Mouse (Mus musculus) MEL (cell line): ENCODE measurements around the gene Plin4. TPM values are rescaled to one million over a fixed set of nuclear protein-coding genes. Genes with fewer than 3 reads are reported as not detected.

Experiments
- DNase-seq: peaks from one replicate; pipeline ENCODE4 v3.0.0; 2011; ENCODE audit warnings: low read depth, low spot score
- H3K27ac ChIP-seq: 2 replicates; pipeline ENCODE4 v1.5.1; 2012; ENCODE audit warnings: low read depth, mild to moderate bottlenecking, control low read depth, low read length, moderate library complexity; ENCODE audit not compliant: control insufficient read depth
- H3K27me3 ChIP-seq, 2 experiments: fragments of 150-350 bp in 1 of 2; sonication (generic) in 1 of 2; 2 replicates each; pipeline ENCODE4 v1.6.1; 2012; ENCODE audit warnings: low read length in 2 of 2, mild to moderate bottlenecking in 2 of 2, improper control_type of control experiment in 1 of 2, moderate library complexity in 1 of 2; ENCODE audit not compliant: insufficient read depth in 2 of 2, control insufficient read depth in 1 of 2
- H3K36me3 ChIP-seq, 2 experiments: 2 replicates each; pipeline ENCODE4 v1.6.1; 2012 to 2014; ENCODE audit warnings: low read length in 2 of 2, improper control_type of control experiment in 1 of 2, inconsistent platforms in 1 of 2, mild to moderate bottlenecking in 1 of 2; ENCODE audit not compliant: insufficient read depth in 2 of 2, control insufficient read depth in 1 of 2
- H3K4me1 ChIP-seq, 2 experiments: fragments of 150-350 bp in 1 of 2; sonication (generic) in 1 of 2; 2 replicates each; pipeline ENCODE4 v1.6.1; 2012; ENCODE audit warnings: low read length in 2 of 2, improper control_type of control experiment in 1 of 2, mild to moderate bottlenecking in 1 of 2; ENCODE audit not compliant: insufficient read depth in 2 of 2, control insufficient read depth in 1 of 2
- H3K4me3 ChIP-seq, 2 experiments: fragments of 150-350 bp in 1 of 2; sonication (generic) in 1 of 2; 2 replicates each; pipeline ENCODE4 v1.5.1; 2012; ENCODE audit warnings: low read depth in 2 of 2, low read length in 2 of 2, mild to moderate bottlenecking in 2 of 2, moderate library complexity in 2 of 2, control low read depth in 1 of 2, improper control_type of control experiment in 1 of 2; ENCODE audit not compliant: control insufficient read depth in 1 of 2, insufficient read depth in 1 of 2
- H3K79me2 ChIP-seq: 2 replicates; pipeline ENCODE4 v1.6.1; 2012; ENCODE audit warnings: mild to moderate bottlenecking, low read length, moderate library complexity; ENCODE audit not compliant: control insufficient read depth, poor library complexity, insufficient read depth
- H3K9ac ChIP-seq: 2 replicates; pipeline ENCODE4 v1.6.1; 2012; ENCODE audit warnings: low read depth, mild to moderate bottlenecking, control low read depth, low read length, moderate library complexity; ENCODE audit not compliant: control insufficient read depth, poor library complexity, severe bottlenecking
- H3K9me3 ChIP-seq: fragments of 150-350 bp; sonication (generic); replicated peaks from 2 replicates; pipeline ENCODE4 v1.6.1; 2012; ENCODE audit warnings: mild to moderate bottlenecking, low read length, improper control_type of control experiment, moderate library complexity; ENCODE audit not compliant: insufficient read depth
- CHD2 ChIP-seq: IDR thresholded peaks from 2 replicates; pipeline ENCODE4 v1.6.1; 2011; ENCODE audit warnings: low read length, improper control_type of control experiment
- EP300 ChIP-seq, 2 experiments: IDR thresholded peaks; 2 replicates each; pipeline ENCODE4 v1.6.1; 2011; ENCODE audit warnings: improper control_type of control experiment in 2 of 2, low read length in 2 of 2, low read depth in 1 of 2, mild to moderate bottlenecking in 1 of 2
- ETS1 ChIP-seq: IDR thresholded peaks from 2 replicates; pipeline ENCODE4 v1.6.1; 2012; ENCODE audit warnings: low read depth, mild to moderate bottlenecking, inconsistent platforms, low read length, improper control_type of control experiment, moderate library complexity
- GABPA ChIP-seq: IDR thresholded peaks from 2 replicates; pipeline ENCODE4 v1.6.1; 2012; ENCODE audit warnings: low read depth, mild to moderate bottlenecking, inconsistent platforms, low read length, improper control_type of control experiment, moderate library complexity
- HCFC1 ChIP-seq: IDR thresholded peaks from 2 replicates; pipeline ENCODE4 v1.6.1; 2012; ENCODE audit warnings: low read depth, mild to moderate bottlenecking, inconsistent platforms, low read length, improper control_type of control experiment, moderate library complexity
- JUND ChIP-seq: IDR thresholded peaks from 2 replicates; pipeline ENCODE4 v1.6.1; 2011; ENCODE audit warnings: low read depth, mild to moderate bottlenecking, improper control_type of control experiment, low read length
- MAX ChIP-seq: IDR thresholded peaks from 2 replicates; pipeline ENCODE4 v1.6.1; 2011; ENCODE audit warnings: low read length, improper control_type of control experiment
- MAZ ChIP-seq: IDR thresholded peaks from 2 replicates; pipeline ENCODE4 v1.6.1; 2012; ENCODE audit warnings: low read depth, mild to moderate bottlenecking, inconsistent platforms, low read length, improper control_type of control experiment
- MEF2A ChIP-seq: IDR thresholded peaks from 2 replicates; pipeline ENCODE4 v1.6.1; 2014; ENCODE audit warnings: low read depth, mild to moderate bottlenecking, inconsistent platforms, low read length, improper control_type of control experiment; ENCODE audit not compliant: poor library complexity, insufficient replicate concordance, severe bottlenecking; ENCODE audit errors: extremely low read depth
- MXI1 ChIP-seq: IDR thresholded peaks from 2 replicates; pipeline ENCODE4 v1.6.1; 2011; ENCODE audit warnings: mild to moderate bottlenecking, low read depth, low read length, improper control_type of control experiment
- NRF1 ChIP-seq: IDR thresholded peaks from 2 replicates; pipeline ENCODE4 v1.6.1; 2014; ENCODE audit warnings: low read depth, mild to moderate bottlenecking, inconsistent platforms, low read length, improper control_type of control experiment, moderate library complexity; ENCODE audit not compliant: poor library complexity, insufficient read depth, severe bottlenecking
- POLR2A ChIP-seq, 2 experiments: IDR thresholded peaks; 2 replicates each; pipeline ENCODE4 v1.6.1; 2011 to 2012; ENCODE audit warnings: low read length in 2 of 2, mild to moderate bottlenecking in 2 of 2, control low read depth in 1 of 2, improper control_type of control experiment in 1 of 2, low read depth in 1 of 2, moderate library complexity in 1 of 2; ENCODE audit not compliant: control insufficient read depth in 1 of 2, insufficient read depth in 1 of 2, poor library complexity in 1 of 2
- POLR2AphosphoS2 ChIP-seq: IDR thresholded peaks from 2 replicates; pipeline ENCODE4 v1.6.1; 2011; ENCODE audit warnings: low read length, improper control_type of control experiment
- POLR2AphosphoS5 ChIP-seq: IDR thresholded peaks from 2 replicates; pipeline ENCODE4 v1.6.1; 2012; ENCODE audit warnings: low read depth, borderline replicate concordance, mild to moderate bottlenecking, inconsistent platforms, low read length, moderate library complexity, mixed read lengths
- RCOR1 ChIP-seq: IDR thresholded peaks from 2 replicates; pipeline ENCODE4 v1.6.1; 2012; ENCODE audit warnings: low read depth, mild to moderate bottlenecking, inconsistent platforms, low read length, improper control_type of control experiment
- SIN3A ChIP-seq: IDR thresholded peaks from 2 replicates; pipeline ENCODE4 v1.6.1; 2012; ENCODE audit warnings: low read length, improper control_type of control experiment, inconsistent platforms
- UBTF ChIP-seq: IDR thresholded peaks from 2 replicates; pipeline ENCODE4 v1.6.1; 2012; ENCODE audit warnings: low read depth, mild to moderate bottlenecking, inconsistent platforms, low read length, improper control_type of control experiment, moderate library complexity, borderline replicate concordance; ENCODE audit not compliant: insufficient read depth
- USF1 ChIP-seq: IDR thresholded peaks from 2 replicates; pipeline ENCODE4 v1.6.1; 2014; ENCODE audit warnings: low read depth, mild to moderate bottlenecking, inconsistent platforms, low read length, improper control_type of control experiment, moderate library complexity
- USF2 ChIP-seq, 2 experiments: IDR thresholded peaks; 2 replicates each; pipeline ENCODE4 v1.6.1; 2011 to 2012; ENCODE audit warnings: improper control_type of control experiment in 2 of 2, low read length in 2 of 2, borderline replicate concordance in 1 of 2, inconsistent platforms in 1 of 2, low read depth in 1 of 2, mild to moderate bottlenecking in 1 of 2; ENCODE audit not compliant: insufficient read depth in 1 of 2
- ZKSCAN1 ChIP-seq: IDR thresholded peaks from 2 replicates; pipeline ENCODE4 v1.6.1; 2012; ENCODE audit warnings: low read depth, mild to moderate bottlenecking, inconsistent platforms, low read length, improper control_type of control experiment, moderate library complexity
- ZNF384 ChIP-seq: IDR thresholded peaks from 2 replicates; pipeline ENCODE4 v1.6.1; 2012; ENCODE audit warnings: low read depth, mild to moderate bottlenecking, inconsistent platforms, low read length, improper control_type of control experiment
- polyA plus RNA-seq, 2 experiments: library from polyadenylated mRNA; stranded (reverse) in 1 of 2; unstranded in 1 of 2; fragments of >175 nt in 1 of 2; fragments of >200 nt in 1 of 2; gene quantifications; 2 replicates each; pipeline versions ENCODE4 v1.2.1 to v1.2.4; 2012; ENCODE audit warnings: low replicate concordance in 2 of 2, low read depth in 1 of 2; ENCODE audit not compliant: insufficient read length in 2 of 2, insufficient read depth in 1 of 2, missing spikeins in 1 of 2
- total RNA-seq: library from RNA; depleted of rRNA; stranded (reverse); fragments of 300-350 nt; gene quantifications from 2 replicates; pipeline ENCODE4 v1.2.3, GENCODE M21; 2012

The Plin4 gene
- total and polyA plus RNA-seq, 3 experiments = 0.07 to 0.08 TPM; not detected in 1

GRCm38 (mm10) chr17:56071126-56071525 is 38.5 kb downstream of the Plin4 start:
- H3K9ac ChIP-seq = no peak overlapping the region
- no peak for DNase-seq
- no peak overlapping the region for H3K27ac ChIP-seq
- peaks cover 0 to 12% of the 10 kb centered on the region in 2 experiments; a peak in 1 of 4 replicates for H3K4me1 ChIP-seq
- H3K36me3 ChIP-seq = peaks cover 2 to 9% of the 10 kb centered on the region in 2 experiments; a peak in 3 of 4 replicates
- H3K79me2 ChIP-seq = peaks cover 2% of the 10 kb centered on the region; the same call in 1 of the 2 replicates
- no peaks in the 10 kb centered on the region for H3K9me3 ChIP-seq
- no peaks in the 10 kb centered on the region for H3K27me3 ChIP-seq
- TF ChIP-seq POLR2AphosphoS2 (peak; percentile 80), ZNF384 (no peak)
- no peak overlapping the region for H3K4me3 ChIP-seq

DNA sequence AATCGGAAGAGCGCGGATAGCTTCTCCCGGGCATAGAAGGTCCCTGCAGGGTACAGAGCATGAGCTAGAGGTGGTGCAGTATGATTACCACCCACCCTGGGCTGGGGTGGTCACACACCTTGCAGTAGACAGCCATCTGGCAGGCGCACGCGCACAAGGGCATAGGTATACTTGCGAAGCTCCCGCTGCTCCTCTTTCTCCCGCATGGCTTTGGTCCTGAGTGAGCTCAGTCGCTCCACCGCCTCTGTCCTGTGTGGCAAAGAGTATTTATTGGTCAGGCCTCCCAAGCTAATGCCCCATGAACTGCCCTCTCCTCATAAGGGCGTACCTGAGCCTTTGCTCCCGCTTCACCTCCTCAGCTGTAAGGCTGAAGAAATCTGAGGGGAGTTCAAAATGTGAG is 40.5 kb downstream of the Plin4 start:
- Histone ChIP-seq H3K4me3 (no peak overlapping the region), H3K79me2 (no peaks in the 10 kb centered on the region), H3K27ac (no peak overlapping the region), H3K36me3 (peaks cover 0 to 13% of the 10 kb centered on the region in 2 experiments; a peak in 2 of 4 replicates), H3K4me1 (peaks cover 0 to 2% of the 10 kb centered on the region in 2 experiments; a peak in 1 of 4 replicates), H3K9me3 (no peaks in the 10 kb centered on the region), H3K9ac (no peak overlapping the region), H3K27me3 (no peaks in the 10 kb centered on the region)
- TF ChIP-seq ETS1 (no peak), GABPA (no peak), UBTF (no peak), POLR2AphosphoS5 (0 out of 2 replicates have a peak, but pooled peaks have one; percentile 21), MAX (no peak), USF2 (IDR thresholded peaks at IDR 0.05; ENCODE audit: borderline replicate concordance in 1 of 2, insufficient read depth in 1 of 2, low read depth in 1 of 2, low read length in 2 of 2) (no peak), HCFC1 (no peak), ZKSCAN1 (no peak), CHD2 (no peak), RCOR1 (no peak), SIN3A (no peak), POLR2A (IDR thresholded peaks at IDR 0.05; ENCODE audit: control insufficient read depth in 1 of 2, insufficient read depth in 1 of 2, low read depth in 1 of 2, low read length in 2 of 2, poor library complexity in 1 of 2) (0 out of 4 replicates have a peak, but pooled peaks of 1 of the 2 experiments have one; percentile 21)
- no peak for DNase-seq

GRCm38 (mm10) chr17:56066451-56066850 is 43.2 kb downstream of the Plin4 start:
- TF ChIP-seq MEF2A (no peak), MXI1 (no peak), UBTF (no peak), USF1 (no peak), ZKSCAN1 (no peak), EP300 (IDR thresholded peaks at IDR 0.05; ENCODE audit: low read depth in 1 of 2, low read length in 2 of 2) (no peak), MAZ (no peak), HCFC1 (no peak), JUND (no peak), NRF1 (no peak)
- no peak overlapping the region for H3K27ac ChIP-seq
- no peak overlapping the region for H3K4me3 ChIP-seq
- H3K9ac ChIP-seq = no peak overlapping the region
- H3K27me3 ChIP-seq = no peaks in the 10 kb centered on the region
- no peaks in the 10 kb centered on the region for H3K9me3 ChIP-seq
- H3K36me3 ChIP-seq = peaks cover 0 to 19% of the 10 kb centered on the region in 2 experiments; a peak in 2 of 4 replicates
- no peaks in the 10 kb centered on the region for H3K4me1 ChIP-seq
- DNase-seq = no peak
- no peaks in the 10 kb centered on the region for H3K79me2 ChIP-seq
